Mouse (Mus musculus) CD4-positive naive resting alpha-beta T cell, adult 57 days (primary cell): ENCODE results near the gene Arpin. TPM values are rescaled to one million over a fixed set of nuclear protein-coding genes. Genes with fewer than 3 reads are reported as not detected.

Source experiments
- total RNA-seq: library from RNA; stranded (reverse); gene quantifications from one replicate; pipeline ENCODE4 v1.2.4, GENCODE M21; 2023

Gene Arpin
- 0.33 TPM for total RNA-seq

DNA sequence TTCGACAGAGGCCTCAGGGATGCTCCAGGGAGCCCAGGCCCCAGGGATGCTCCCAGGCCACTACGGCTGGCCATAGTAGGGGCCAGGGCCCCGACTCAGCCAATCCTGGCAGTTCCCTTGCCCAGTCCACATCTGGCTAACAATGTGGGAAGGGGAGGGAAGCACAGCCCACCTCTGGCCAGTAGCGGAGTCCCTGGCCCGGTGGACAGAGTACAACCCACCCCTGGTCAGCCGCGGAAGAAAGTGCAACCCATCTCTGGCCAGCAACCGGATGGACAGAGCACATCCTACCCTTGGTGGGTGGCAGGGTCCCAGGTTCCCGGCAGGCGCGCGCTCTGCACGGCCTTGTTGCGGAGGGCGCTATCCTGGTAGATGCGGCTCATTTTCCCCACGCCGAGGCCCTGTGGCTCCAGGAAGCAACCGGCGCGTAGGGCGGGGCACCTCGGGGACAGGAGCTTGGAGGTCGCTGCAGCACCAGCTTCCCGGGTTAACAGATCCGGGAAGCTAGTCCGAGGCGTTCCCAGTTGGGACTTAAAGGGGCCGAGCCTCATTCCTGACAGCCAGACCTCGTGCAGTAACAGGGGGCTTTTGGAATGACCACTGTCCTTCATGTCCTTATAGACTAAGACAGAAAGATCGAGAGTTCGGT, at the start of gene Arpin:
TSS of gene Arpin (minus strand) at position 498 of the 649 bp plus-strand sequence.

GRCm38 (mm10) chr7:79920344-79920983, 14.7 kb downstream of the Arpin start, which contains the start of gene Ap3s2:
Gene Ap3s2, minus strand, starts transcription at chr7:79920649.

Other genes starting within 250 kb of the Arpin start
- gene Kif7, start 219.6 kb downstream of the Arpin start, total RNA-seq, result 2.7 TPM
- not detected for gene Plin1, start 202.5 kb downstream of the Arpin start, total RNA-seq
- gene Pex11a, start 192.2 kb downstream of the Arpin start, total RNA-seq, result 0.74 TPM
- not detected for gene Wdr93, start 192.2 kb downstream of the Arpin start, total RNA-seq
- not detected for gene Mesp1, start 141.6 kb downstream of the Arpin start, total RNA-seq
- gene Mesp2, start 124.6 kb downstream of the Arpin start, total RNA-seq, result not detected
- gene Anpep, start 74.3 kb downstream of the Arpin start, total RNA-seq, result 1.7 TPM
- gene Ap3s2, start 14.7 kb downstream of the Arpin start, total RNA-seq, result 14.8 TPM
- gene Zfp710, start 89.5 kb upstream of the Arpin start, total RNA-seq, result 38.0 TPM
- gene Idh2, start 180.0 kb upstream of the Arpin start, total RNA-seq, result 39.0 TPM